Mouse (Mus musculus): ENCODE measurements around the gene Macrod1.

DNA sequence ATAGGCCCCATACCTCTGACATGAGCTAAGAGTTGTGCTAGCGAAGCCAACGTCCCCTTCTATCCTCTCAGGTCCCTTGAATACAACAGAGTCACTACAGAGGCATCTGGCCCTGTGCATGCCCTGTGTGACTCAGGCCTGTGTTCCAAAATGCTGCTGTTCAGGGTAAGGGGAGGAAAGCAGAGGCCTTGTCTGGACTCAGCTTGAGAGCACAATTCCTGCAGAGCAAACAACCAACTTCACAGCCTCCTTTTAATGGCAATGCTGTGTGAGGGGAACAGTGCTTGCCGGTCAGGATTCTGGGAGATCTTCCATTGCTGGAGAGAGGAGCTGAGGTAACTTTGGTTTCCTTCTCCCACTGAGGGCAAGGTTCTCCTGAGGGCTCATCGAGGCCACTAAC is 12.3 kb upstream of the Macrod1 start:
- TF ChIP-seq CTCF (IDR thresholded peaks at IDR 0.05; ENCODE audit: low read depth, low read length): no peak
- no peak for TF ChIP-seq GATA2 (IDR thresholded peaks at IDR 0.05; ENCODE audit: borderline replicate concordance, low read depth, low read length)
- TF ChIP-seq GATA1 (IDR thresholded peaks at IDR 0.05; ENCODE audit: borderline replicate concordance, low read length): no peak
- no peak for TF ChIP-seq TAL1 (conservative IDR thresholded peaks at IDR 0.05; ENCODE audit: low read depth, low read length)
- no peak for TF ChIP-seq POLR2AphosphoS5 (IDR thresholded peaks at IDR 0.05; ENCODE audit: insufficient replicate concordance, low read depth, low read length)
